In genomic region chr11:32126311-32126698, GRCm38 (mm10) we compare ENCODE assay signal across 15 mouse cellular contexts.
DNase-seq lines count a peak whose midpoint lies in the region; ATAC-seq and TF ChIP-seq lines count a peak whose summit lies in the region.
"Had no signal": no experiment of that assay in that cellular context is flagged by ENCODE, and none has a peak within 500 bp of the region (broad histone marks: within the 10 kb centered on the region; RNA-seq: fewer than 3 reads in every experiment).

No protein-coding gene starts in this region.

- ATAC-seq in activated CD4-positive, CD25-positive, alpha-beta regulatory T cell, adult 4 months, result peak; percentile 56
- peak; percentile 2; the same call in 1 of the 2 replicates for ATAC-seq in forebrain, postnatal 0 days
- ATAC-seq in midbrain, embryonic 15.5 days (replicated peaks), result no peak
- ATAC-seq in megakaryocyte progenitor cell, adult 5-6 weeks (replicated peaks; ENCODE audit: poor library complexity), result no peak
- ATAC-seq: intestine, embryonic 16.5 days; liver, embryonic 12.5 days had no signal

- H3K4me1 ChIP-seq in forebrain, postnatal 0 days (ENCODE audit: insufficient read depth), result peaks cover 23% of the 10 kb centered on the region
- H3K4me1 ChIP-seq in midbrain, embryonic 15.5 days, result peaks cover 22% of the 10 kb centered on the region
- H3K4me1 ChIP-seq: liver, embryonic 12.5 days; lung, embryonic 15.5 days had no signal

- no peaks in the 10 kb centered on the region for H3K36me3 ChIP-seq in forebrain, postnatal 0 days (ENCODE audit: insufficient read depth)
- H3K36me3 ChIP-seq in midbrain, embryonic 15.5 days (replicated peaks), result no peaks in the 10 kb centered on the region
- H3K36me3 ChIP-seq: liver, embryonic 12.5 days; lung, embryonic 15.5 days had no signal

- H3K27me3 ChIP-seq in forebrain, postnatal 0 days (ENCODE audit: insufficient read depth, low read length), result no peaks in the 10 kb centered on the region
- no peaks in the 10 kb centered on the region for H3K27me3 ChIP-seq in midbrain, embryonic 15.5 days (replicated peaks)
- H3K27me3 ChIP-seq: lung, embryonic 15.5 days had no signal

- no peak for DNase-seq in layer of hippocampus, adult 2 months (ENCODE audit: low spot score in 2 of 2)
- no peak for DNase-seq in layer of hippocampus, postnatal 10 days (ENCODE audit: low spot score in 2 of 2)
- no peak for DNase-seq in forebrain, postnatal 0 days
- DNase-seq in cerebellum, adult 8-10 months, result no peak
- DNase-seq in frontal cortex, postnatal 14 days (ENCODE audit: low spot score in 2 of 2), result no peak
- DNase-seq: adrenal gland, postnatal 36 days; cerebellum, postnatal 14 days; heart, postnatal 36 days; kidney, postnatal 14 days had no signal

- H3K4me2 ChIP-seq in forebrain, postnatal 0 days (ENCODE audit: low read depth), result no peak overlapping the region
- H3K4me2 ChIP-seq in midbrain, embryonic 15.5 days, result no peak overlapping the region
- H3K4me2 ChIP-seq: liver, embryonic 12.5 days; lung, embryonic 15.5 days had no signal

- H3K4me3 ChIP-seq in layer of hippocampus, adult 2 months, result no peak overlapping the region
- H3K4me3 ChIP-seq in forebrain, postnatal 0 days (ENCODE audit: low read depth, low read length), result no peak overlapping the region
- no peak overlapping the region for H3K4me3 ChIP-seq in midbrain, embryonic 15.5 days
- H3K4me3 ChIP-seq: liver, embryonic 12.5 days; lung, embryonic 15.5 days had no signal

- H3K9ac ChIP-seq in forebrain, postnatal 0 days, result no peak overlapping the region
- no peak overlapping the region for H3K9ac ChIP-seq in midbrain, embryonic 15.5 days
- H3K9ac ChIP-seq: liver, embryonic 12.5 days; lung, embryonic 15.5 days had no signal

- TF ChIP-seq CTCF in layer of hippocampus, adult 2 months (conservative IDR thresholded peaks at IDR 0.05), result no peak
- TF ChIP-seq CTCF in forebrain, postnatal 0 days (IDR thresholded peaks at IDR 0.05; ENCODE audit: low read depth), result no peak

- WGBS in forebrain, postnatal 0 days, result 51% methylated on average over 5 of the region's 5 CpGs
- 60% methylated on average over 5 of the region's 5 CpGs for WGBS in midbrain, embryonic 15.5 days

- H3K27ac ChIP-seq in layer of hippocampus, adult 2 months, result peak overlapping the region; percentile 56
- peak overlapping the region; percentile 29; the same call in 1 of the 2 replicates for H3K27ac ChIP-seq in forebrain, postnatal 0 days (ENCODE audit: low read depth, low read length)
- peak overlapping the region; percentile 66; the same call in 1 of the 2 replicates for H3K27ac ChIP-seq in midbrain, embryonic 15.5 days
- H3K27ac ChIP-seq: liver, embryonic 12.5 days; lung, embryonic 15.5 days had no signal

- H3K9me3 ChIP-seq in forebrain, postnatal 0 days (ENCODE audit: low read length), result no peaks in the 10 kb centered on the region
- no peaks in the 10 kb centered on the region for H3K9me3 ChIP-seq in midbrain, embryonic 15.5 days
- H3K9me3 ChIP-seq: liver, embryonic 12.5 days; lung, embryonic 15.5 days had no signal

Comparison
In these comparisons a context has a peak if more than half of its experiments do, and no peak if none do; other contexts are left out.
1. ATAC-seq: peak in activated CD4-positive, CD25-positive, alpha-beta regulatory T cell, adult 4 months (single experiment) and forebrain, postnatal 0 days (single experiment); none in midbrain, embryonic 15.5 days (single experiment) and megakaryocyte progenitor cell, adult 5-6 weeks (single experiment).
2. Peak in every context shown above with its lines, with median percentiles within 50 percentile points of each other: H3K27ac ChIP-seq.